Mouse (Mus musculus) lung, embryonic 16.5 days (tissue): ENCODE measurements around the gene Golga5. TPM values are rescaled to one million over a fixed set of nuclear protein-coding genes. Genes with fewer than 3 reads are reported as not detected.

ENCODE experiments used
- ATAC-seq: fragments of 200-750 bp; cut with Nextera tagmentation; 2 replicates; pipeline ENCODE4 v1.8.0; 2017; ENCODE audit warnings: low read depth, mild to moderate bottlenecking, moderate library complexity
- H3K27ac ChIP-seq: fragments of 300-500 bp; sonication (generic); 2 replicates; pipeline ENCODE4 v1.5.1; 2014; ENCODE audit warnings: mild to moderate bottlenecking, control low read depth, low read length
- H3K27me3 ChIP-seq: fragments of 300-500 bp; sonication (generic); 2 replicates; pipeline ENCODE4 v1.6.1; 2014; ENCODE audit warnings: low read depth, low read length, mixed read lengths; ENCODE audit not compliant: control insufficient read depth, insufficient read depth
- H3K36me3 ChIP-seq: fragments of 300-500 bp; sonication (generic); 2 replicates; pipeline ENCODE4 v1.6.1; 2014; ENCODE audit warnings: low read length; ENCODE audit not compliant: control insufficient read depth, insufficient read depth
- H3K4me1 ChIP-seq: fragments of 300-500 bp; sonication (generic); replicated peaks from 2 replicates; pipeline ENCODE4 v1.6.1; 2014; ENCODE audit warnings: low read length, mixed read lengths; ENCODE audit not compliant: control insufficient read depth, insufficient read depth
- H3K4me2 ChIP-seq: fragments of 300-500 bp; sonication (generic); 2 replicates; pipeline ENCODE4 v1.6.1; 2014; ENCODE audit warnings: low read depth, low read length, control low read depth
- H3K4me3 ChIP-seq: fragments of 300-500 bp; sonication (generic); 2 replicates; pipeline ENCODE4 v1.5.1; 2014; ENCODE audit warnings: mild to moderate bottlenecking, low read length, control low read depth
- H3K9ac ChIP-seq: fragments of 300-500 bp; sonication (generic); 2 replicates; pipeline ENCODE4 v1.6.1; 2014; ENCODE audit warnings: low read length, control low read depth
- H3K9me3 ChIP-seq: fragments of 300-500 bp; sonication (generic); 2 replicates; pipeline ENCODE4 v1.6.1; 2016; ENCODE audit warnings: low read length; ENCODE audit not compliant: control insufficient read depth
- WGBS: fragments of 180-500 bp; shearing (Covaris S2); extraction: QIAGEN DNeasy Blood & Tissue Kit; methylation state at CpG from one replicate; pipeline ENCODE4 v1.1.7; 2014; 5-methylcytosine and 5-hydroxymethylcytosine counted together
- polyA plus RNA-seq: library from polyadenylated mRNA; unstranded; fragments of >200 nt; fragmentation: Nextera tagmentation; extraction: Ambion mirVana; gene quantifications from 2 replicates; pipeline ENCODE4 v1.2.1, GENCODE M21; 2015

The Golga5 gene
- polyA plus RNA-seq, 1 experiment from 2014 or later, result 35.5 TPM

DNA sequence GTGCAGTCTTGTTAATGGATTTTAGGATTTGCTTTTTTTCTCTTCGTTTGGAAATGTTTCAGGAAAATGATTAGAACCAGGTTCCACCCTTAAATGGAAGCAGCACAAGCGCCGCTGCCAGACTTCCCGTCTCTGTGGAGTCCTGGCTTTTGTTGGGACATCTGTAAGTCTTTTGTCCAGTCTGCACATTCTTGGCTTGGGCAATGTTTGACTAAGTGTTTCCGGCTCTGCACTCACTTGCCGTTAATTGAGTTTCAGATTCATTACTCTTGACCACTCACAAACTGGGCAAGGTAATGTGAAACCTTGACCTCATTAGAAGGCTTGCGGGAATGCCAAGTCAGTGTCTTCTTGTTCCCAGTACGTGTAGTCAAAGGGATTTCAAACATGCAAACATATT is 29.8 kb downstream of the Golga5 start:
- Histone ChIP-seq H3K27me3 (no peaks in the 10 kb centered on the region), H3K36me3 (peaks cover 10% of the 10 kb centered on the region; the same call in 1 of the 2 replicates), H3K4me3 (no peak overlapping the region), H3K9me3 (no peaks in the 10 kb centered on the region), H3K27ac (peak overlapping the region; percentile 6; the same call in 1 of the 2 replicates), H3K9ac (no peak overlapping the region), H3K4me2 (no peak overlapping the region), H3K4me1 (no peaks in the 10 kb centered on the region)
- WGBS, result 57% methylated on average over 8 of the region's 8 CpGs
- ATAC-seq, result peak; percentile 67

DNA sequence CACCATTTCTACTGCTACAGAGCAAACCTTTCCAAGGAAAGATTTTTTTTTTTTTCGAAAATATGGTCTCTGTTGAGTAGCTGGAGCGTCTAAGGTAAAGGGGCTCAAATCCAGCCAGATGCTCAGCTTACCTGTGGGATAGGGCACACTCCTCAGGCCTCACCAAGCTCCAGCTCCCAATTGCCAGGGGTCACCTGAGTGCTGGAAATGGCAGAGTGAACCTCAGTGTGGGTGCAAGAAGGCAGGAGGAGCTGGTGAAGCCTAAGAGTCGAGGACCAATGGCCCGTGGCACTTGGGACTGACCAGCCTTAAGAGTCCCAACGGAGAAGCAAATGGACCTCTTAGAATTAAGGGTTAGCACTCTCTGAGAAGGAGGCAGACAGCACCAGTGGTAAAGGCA is 30.3 kb downstream of the Golga5 start:
- H3K9ac ChIP-seq, result no peak overlapping the region
- 76% methylated on average over 5 of the region's 5 CpGs for WGBS
- H3K27me3 ChIP-seq, result no peaks in the 10 kb centered on the region
- H3K4me1 ChIP-seq, result no peaks in the 10 kb centered on the region
- H3K4me3 ChIP-seq, result no peak overlapping the region
- H3K27ac ChIP-seq, result no peak overlapping the region
- H3K9me3 ChIP-seq, result no peaks in the 10 kb centered on the region
- H3K36me3 ChIP-seq, result peaks cover 8% of the 10 kb centered on the region; the same call in 1 of the 2 replicates
- no peak for ATAC-seq
- H3K4me2 ChIP-seq, result no peak overlapping the region

DNA sequence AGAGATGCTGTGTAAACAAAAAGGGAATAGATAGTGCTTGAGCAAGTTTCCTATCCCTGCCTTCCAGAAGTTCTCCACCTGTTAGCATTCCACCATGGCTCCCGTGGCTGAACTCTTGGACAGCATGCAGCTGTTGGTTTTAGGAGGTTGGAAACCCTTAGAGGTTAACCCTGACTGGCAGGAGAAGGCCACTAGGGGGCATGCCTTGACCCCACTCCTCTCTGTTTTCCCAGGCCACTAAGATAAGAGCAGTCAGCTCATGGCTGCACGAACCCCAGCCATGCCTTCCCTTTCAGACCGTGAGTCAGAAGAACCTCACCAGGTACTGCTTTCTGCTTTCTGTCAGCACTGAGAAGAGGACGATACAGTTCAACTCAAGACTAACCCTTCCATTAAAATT is 30.8 kb downstream of the Golga5 start:
- Histone ChIP-seq H3K4me1 (no peaks in the 10 kb centered on the region), H3K27ac (no peak overlapping the region), H3K36me3 (peaks cover 8% of the 10 kb centered on the region; the same call in 1 of the 2 replicates), H3K27me3 (no peaks in the 10 kb centered on the region), H3K9ac (no peak overlapping the region), H3K9me3 (no peaks in the 10 kb centered on the region), H3K4me3 (no peak overlapping the region), H3K4me2 (no peak overlapping the region)
- WGBS, result 55% methylated on average over 4 of the region's 4 CpGs
- no peak for ATAC-seq

DNA sequence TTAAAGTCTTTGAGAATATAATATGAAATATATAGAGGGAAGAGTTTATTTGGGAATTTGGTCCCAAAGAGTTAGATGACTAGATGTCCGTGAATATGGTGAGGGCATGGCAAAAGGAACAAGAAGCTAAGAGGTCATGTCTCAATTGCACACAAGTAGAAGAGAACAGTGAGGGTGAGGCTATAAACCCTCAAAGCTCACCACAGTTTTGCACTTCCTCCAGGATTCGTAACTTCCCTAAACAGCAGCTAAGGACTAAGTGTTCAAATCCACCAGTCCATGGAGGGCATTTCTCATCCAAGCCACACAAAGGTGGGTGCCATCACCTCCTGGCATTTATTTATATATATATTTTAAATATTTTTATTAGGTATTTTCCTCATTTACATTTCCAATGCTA is 32.1 kb downstream of the Golga5 start:
- no peak overlapping the region for H3K4me3 ChIP-seq
- H3K4me2 ChIP-seq, result no peak overlapping the region
- H3K27ac ChIP-seq, result no peak overlapping the region
- no peaks in the 10 kb centered on the region for H3K9me3 ChIP-seq
- H3K36me3 ChIP-seq, result peaks cover 8% of the 10 kb centered on the region; the same call in 1 of the 2 replicates
- no peak for ATAC-seq
- no peaks in the 10 kb centered on the region for H3K4me1 ChIP-seq
- 85% methylated on average over 2 of the region's 2 CpGs for WGBS
- no peaks in the 10 kb centered on the region for H3K27me3 ChIP-seq
- no peak overlapping the region for H3K9ac ChIP-seq

DNA sequence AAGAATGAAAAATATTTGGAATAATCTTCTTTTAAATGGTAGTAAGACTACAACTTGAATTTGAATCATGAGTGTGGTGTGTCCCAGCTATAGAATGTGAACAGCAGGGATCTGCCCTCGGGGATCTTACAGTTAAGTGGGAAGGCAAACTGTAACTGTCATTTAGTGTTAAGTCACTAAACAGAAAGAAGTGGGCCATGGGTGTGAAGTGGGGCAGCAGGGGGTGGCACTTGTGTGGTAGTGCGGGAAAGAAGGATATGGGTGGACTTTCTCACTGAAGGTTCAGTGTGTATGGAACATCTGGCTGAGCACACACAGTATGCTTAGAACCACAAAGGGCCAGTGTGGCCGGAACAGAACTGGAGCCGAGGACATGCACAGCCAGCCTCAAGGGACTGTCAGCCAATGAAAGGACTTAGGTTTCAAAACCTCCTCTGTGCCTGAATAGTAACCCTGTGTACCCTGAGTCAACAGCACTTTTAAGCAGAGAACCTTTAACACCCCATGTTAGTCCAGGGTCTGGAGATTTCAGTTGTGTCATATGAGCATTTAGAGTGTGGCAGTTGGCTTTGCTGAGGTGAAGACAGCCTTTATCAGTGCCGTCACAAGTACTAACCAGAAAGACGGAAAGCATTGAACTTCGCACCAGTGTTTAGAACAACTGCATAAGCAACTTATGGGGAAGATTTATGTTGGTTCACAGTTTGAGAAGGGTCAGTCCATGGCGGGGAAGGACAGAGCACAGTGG is 33.1 kb downstream of the Golga5 start:
- peaks cover 4% of the 10 kb centered on the region; the same call in 1 of the 2 replicates for H3K36me3 ChIP-seq
- H3K27ac ChIP-seq, result no peak overlapping the region
- no peaks in the 10 kb centered on the region for H3K27me3 ChIP-seq
- ATAC-seq, result no peak
- H3K9ac ChIP-seq, result no peak overlapping the region
- H3K4me3 ChIP-seq, result no peak overlapping the region
- no peak overlapping the region for H3K4me2 ChIP-seq
- 67% methylated on average over 8 of the region's 8 CpGs for WGBS
- no peaks in the 10 kb centered on the region for H3K4me1 ChIP-seq
- no peaks in the 10 kb centered on the region for H3K9me3 ChIP-seq

DNA sequence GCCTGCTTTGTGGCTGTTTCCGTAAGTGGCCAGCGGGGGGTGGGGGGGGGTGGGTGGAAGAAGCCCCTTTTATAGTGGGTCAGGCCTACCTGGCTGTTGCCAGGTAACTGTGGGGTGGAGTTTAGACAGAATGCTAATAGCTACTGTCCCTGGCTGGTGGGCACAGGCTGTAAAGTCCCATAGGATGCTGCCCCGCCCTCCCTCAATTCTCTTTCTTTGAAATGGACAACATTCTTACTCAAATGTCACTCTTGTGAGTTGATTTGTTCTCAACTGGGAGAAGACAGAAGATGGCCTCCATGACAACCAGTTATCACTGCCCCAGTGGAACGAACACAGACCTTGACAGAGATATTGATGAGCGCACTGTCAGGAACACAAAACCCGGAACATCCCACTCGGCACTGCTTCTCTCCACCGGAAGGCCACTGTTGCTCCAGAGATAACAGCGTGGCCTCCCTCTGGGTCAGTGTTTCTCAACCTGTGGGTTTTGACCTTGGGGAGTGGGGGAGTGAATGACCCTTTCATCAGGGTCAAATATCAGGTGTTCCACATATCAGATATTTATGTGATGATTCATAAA is 36.3 kb downstream of the Golga5 start:
- Histone ChIP-seq H3K9me3 (no peaks in the 10 kb centered on the region), H3K4me2 (no peak overlapping the region), H3K27ac (no peak overlapping the region), H3K36me3 (no peaks in the 10 kb centered on the region), H3K4me1 (no peaks in the 10 kb centered on the region), H3K9ac (no peak overlapping the region), H3K4me3 (no peak overlapping the region), H3K27me3 (no peaks in the 10 kb centered on the region)
- WGBS, result 67% methylated on average over 9 of the region's 9 CpGs
- ATAC-seq, result no peak

DNA sequence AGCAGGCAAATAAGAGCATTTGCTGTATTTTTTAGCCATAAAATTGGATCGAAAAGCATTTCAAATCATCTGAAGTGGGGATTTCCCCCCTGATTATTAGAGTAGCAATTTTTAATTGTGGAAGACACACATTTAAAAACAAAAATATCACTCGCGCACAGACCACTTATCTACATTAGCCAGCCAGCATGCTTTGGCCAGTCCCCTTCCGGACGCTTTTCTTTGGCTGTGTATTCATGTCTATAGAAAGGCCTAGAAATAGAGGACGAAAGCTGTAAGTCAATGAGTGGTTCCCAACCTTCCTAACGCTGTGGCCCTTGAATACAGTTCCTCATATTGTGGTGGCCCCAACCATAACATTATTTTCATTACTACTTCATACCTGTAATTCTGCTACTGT is 37.0 kb downstream of the Golga5 start:
- no peak overlapping the region for H3K4me3 ChIP-seq
- WGBS, result 87% methylated on average over 7 of the region's 7 CpGs
- no peak overlapping the region for H3K27ac ChIP-seq
- H3K9ac ChIP-seq, result no peak overlapping the region
- ATAC-seq, result no peak
- H3K9me3 ChIP-seq, result no peaks in the 10 kb centered on the region
- no peaks in the 10 kb centered on the region for H3K27me3 ChIP-seq
- no peaks in the 10 kb centered on the region for H3K4me1 ChIP-seq
- H3K4me2 ChIP-seq, result no peak overlapping the region
- H3K36me3 ChIP-seq, result no peaks in the 10 kb centered on the region

DNA sequence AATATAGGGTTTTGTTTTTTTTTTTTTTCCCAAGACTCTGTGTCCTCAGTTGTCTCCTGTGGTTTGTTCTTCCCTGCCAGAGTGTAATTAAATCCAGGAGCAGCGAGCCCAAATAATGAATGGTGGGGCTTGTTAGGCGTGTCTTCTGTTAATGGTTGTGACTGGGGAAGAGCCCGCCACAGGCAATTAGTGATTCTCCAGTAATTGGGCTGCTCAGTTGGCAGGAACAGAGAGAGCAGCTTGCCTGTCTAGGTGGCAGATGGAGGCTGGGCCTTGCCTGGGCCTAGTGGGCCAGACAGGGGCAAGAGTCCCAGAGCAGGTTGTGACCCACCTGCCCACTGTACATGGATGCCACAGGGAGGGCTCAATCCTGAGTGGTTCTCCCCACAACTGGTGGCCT is 42.4 kb downstream of the Golga5 start:
- Histone ChIP-seq H3K4me1 (no peaks in the 10 kb centered on the region), H3K4me2 (no peak overlapping the region), H3K27ac (no peak overlapping the region), H3K4me3 (no peak overlapping the region), H3K9ac (no peak overlapping the region), H3K36me3 (no peaks in the 10 kb centered on the region), H3K27me3 (no peaks in the 10 kb centered on the region), H3K9me3 (no peaks in the 10 kb centered on the region)
- WGBS, result 57% methylated on average over 3 of the region's 3 CpGs
- no peak for ATAC-seq

DNA sequence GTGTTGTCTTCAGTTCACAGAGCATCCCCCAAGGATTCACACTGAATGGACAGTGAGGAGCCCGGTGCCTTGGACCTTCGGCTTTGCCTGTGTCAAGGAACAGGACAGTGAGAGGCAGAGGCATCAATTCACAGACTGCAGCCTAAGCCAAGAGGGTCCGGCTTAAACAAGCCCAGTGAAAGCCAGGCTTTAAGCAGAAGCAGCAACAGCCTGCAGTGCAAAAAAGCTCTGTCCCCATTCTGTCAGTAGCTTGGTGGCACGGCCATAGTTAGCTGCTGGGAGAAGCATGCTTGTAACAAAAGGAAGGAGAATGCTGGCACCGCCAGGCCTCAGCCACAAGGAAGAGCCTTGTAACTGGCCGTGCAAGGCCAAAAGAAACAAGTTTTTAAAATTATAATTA is 45.2 kb downstream of the Golga5 start:
- Histone ChIP-seq H3K27ac (no peak overlapping the region), H3K4me1 (no peaks in the 10 kb centered on the region), H3K4me3 (no peak overlapping the region), H3K27me3 (no peaks in the 10 kb centered on the region), H3K4me2 (no peak overlapping the region), H3K9ac (no peak overlapping the region), H3K9me3 (no peaks in the 10 kb centered on the region), H3K36me3 (no peaks in the 10 kb centered on the region)
- ATAC-seq, result no peak
- WGBS, result 83% methylated on average over 6 of the region's 6 CpGs
